Mouse (Mus musculus) spleen, postnatal 10 days (tissue): ENCODE data around the gene Ms4a10.

Experiments used
- DNase-seq, 2 experiments: peaks; one replicate each; pipeline ENCODE4 v3.0.0; 2021 to 2022; ENCODE audit warnings: low spot score in 2 of 2

The Ms4a10 gene

DNA sequence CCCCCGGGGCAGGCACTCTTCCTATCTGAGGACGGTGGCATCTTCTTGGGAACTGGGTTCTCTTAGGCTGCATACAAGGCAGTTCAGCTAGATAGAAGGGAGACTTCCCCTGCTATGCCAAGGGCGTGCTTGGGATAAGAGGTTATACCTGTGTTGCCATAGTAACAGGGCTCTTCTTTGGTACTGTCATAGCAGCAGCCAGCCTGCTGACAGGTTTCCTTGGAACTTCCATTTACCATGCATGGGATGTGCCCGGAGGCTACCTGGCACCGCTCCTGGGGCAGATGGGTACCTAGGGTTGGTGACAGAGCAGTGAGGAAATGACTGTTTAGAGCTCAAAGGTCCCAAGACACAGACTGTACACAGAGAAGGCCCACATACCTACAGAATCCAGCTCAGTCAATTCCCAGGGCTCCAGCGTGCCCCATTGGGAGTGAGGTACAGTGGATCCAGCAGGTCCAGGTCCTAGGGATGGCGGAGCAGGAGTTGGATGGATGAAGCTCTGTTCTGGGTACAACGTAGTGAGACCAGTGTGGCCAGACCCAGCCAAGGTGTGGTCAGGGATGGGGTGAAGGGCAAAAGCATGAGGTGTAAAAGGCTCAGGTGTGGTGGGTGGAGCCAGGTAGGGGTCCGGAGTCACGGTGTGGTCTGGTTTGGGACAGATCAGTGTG, 56.0 kb downstream of the Ms4a10 start:
- DNase-seq, result no peak

DNA sequence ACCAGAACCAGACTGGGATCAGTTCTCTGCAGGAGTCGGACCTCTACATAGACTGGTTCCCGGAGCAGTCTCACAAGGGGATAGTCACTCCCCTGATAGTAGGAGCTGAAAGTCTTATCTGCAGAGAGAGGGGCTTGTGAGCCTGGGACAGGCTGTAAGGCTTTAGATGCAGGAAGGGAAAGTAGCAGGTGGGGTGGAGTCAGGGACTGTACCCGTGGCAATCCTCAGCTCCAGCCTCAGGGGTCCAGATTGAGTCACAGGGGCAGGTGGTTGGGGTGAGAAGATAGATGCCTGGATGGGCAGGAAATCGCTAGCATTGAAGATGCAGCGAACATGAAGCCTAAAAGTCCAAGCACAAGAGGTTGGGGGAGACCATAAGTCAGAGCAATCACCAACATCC, 58.0 kb downstream of the Ms4a10 start:
- no peak for DNase-seq

DNA sequence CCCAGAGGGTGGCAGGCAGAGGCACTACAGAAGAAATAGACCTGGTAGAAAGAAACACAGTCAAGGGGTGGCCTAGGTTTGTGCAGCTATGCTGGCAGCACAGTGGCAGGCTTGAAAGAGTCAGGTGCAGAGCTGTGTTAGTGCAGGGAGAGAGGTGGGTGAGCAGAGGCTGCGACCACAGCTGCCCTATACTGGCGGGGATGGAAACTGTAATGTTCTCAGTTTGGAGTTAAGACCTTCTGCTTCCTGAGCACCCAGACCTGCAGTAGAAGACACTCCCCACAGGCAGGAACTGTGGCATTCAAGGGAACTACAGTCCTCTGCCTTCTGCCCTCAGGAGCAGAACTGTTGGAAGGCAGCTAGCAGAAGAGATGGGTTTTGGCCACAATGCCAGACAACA, 59.6 kb downstream of the Ms4a10 start:
- DNase-seq, result no peak

DNA sequence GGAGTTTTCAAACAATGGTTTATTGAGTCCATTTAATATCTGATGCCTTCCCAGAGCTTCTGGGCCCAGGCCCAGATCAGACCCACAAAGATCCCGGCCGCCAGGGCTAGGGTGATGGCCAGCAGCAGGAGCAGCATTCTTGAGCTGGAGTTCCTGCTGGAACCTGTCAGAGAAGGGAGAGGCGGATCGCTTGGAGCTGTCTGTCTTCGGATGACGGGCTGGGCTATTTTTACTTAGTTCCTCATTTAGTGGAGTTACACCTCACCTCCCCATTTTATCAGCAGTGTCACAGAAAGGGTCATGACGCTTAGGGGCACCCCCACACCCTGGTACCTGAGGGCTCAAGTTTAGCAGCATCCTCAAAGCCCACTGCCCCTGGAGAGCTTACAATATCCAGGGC, 60.2 kb downstream of the Ms4a10 start:
- DNase-seq, result no peak
